Mouse (Mus musculus) lung, postnatal 0 days (tissue): ENCODE data around the gene Gpn1.

ENCODE experiments used
- CTCF ChIP-seq: IDR thresholded peaks from 2 replicates; pipeline ENCODE4 v1.5.1; 2016; ENCODE audit warnings: antibody characterized with exemption, mild to moderate bottlenecking
- EP300 ChIP-seq: IDR thresholded peaks from 2 replicates; pipeline ENCODE4 v1.6.1; 2016; ENCODE audit warnings: antibody characterized with exemption, mild to moderate bottlenecking, control low read depth

DNA sequence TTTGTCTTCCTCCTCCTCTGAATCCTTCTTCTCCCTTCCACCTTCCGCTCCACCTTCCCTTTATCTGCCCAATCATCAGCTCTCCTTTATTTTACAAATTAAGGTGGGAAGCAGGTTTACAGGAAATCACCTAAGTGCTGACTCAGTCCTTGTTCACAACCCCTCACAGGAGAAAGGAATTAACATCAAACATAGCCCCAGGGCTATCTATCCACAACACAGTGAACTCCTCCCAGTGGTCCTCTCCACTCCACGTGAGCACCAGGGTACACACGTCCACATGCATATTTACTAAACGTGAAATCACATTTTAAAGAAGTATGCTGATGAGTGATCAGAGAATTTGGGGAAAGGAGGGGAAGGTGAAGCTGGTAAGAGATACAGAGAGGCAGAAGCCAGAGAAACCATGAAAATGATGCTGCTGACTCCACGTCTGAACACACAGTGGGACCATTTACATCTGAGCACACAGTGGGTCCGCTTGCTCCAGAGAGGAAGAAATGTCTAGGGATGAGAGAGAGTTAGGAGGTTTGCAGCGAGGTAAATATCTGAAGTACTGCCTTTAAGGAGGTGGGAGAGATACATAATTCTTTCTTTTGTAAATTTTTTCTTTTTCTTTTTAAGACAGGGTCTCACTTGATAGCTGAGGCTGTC, 5.3 kb upstream of the Gpn1 start:
- TF ChIP-seq CTCF (no peak), EP300 (no peak)
